Mouse (Mus musculus) lung, embryonic 16.5 days (tissue): Measurements from ENCODE around the gene Usp1. TPM values are rescaled to one million over a fixed set of nuclear protein-coding genes. Genes with fewer than 3 reads are reported as not detected.

Source experiments
- ATAC-seq: fragments of 200-750 bp; cut with Nextera tagmentation; 2 replicates; pipeline ENCODE4 v1.8.0; 2017; ENCODE audit warnings: low read depth, mild to moderate bottlenecking, moderate library complexity
- H3K27ac ChIP-seq: fragments of 300-500 bp; sonication (generic); 2 replicates; pipeline ENCODE4 v1.5.1; 2014; ENCODE audit warnings: mild to moderate bottlenecking, control low read depth, low read length
- H3K27me3 ChIP-seq: fragments of 300-500 bp; sonication (generic); 2 replicates; pipeline ENCODE4 v1.6.1; 2014; ENCODE audit warnings: low read depth, low read length, mixed read lengths; ENCODE audit not compliant: control insufficient read depth, insufficient read depth
- H3K36me3 ChIP-seq: fragments of 300-500 bp; sonication (generic); 2 replicates; pipeline ENCODE4 v1.6.1; 2014; ENCODE audit warnings: low read length; ENCODE audit not compliant: control insufficient read depth, insufficient read depth
- H3K4me1 ChIP-seq: fragments of 300-500 bp; sonication (generic); replicated peaks from 2 replicates; pipeline ENCODE4 v1.6.1; 2014; ENCODE audit warnings: low read length, mixed read lengths; ENCODE audit not compliant: control insufficient read depth, insufficient read depth
- H3K4me2 ChIP-seq: fragments of 300-500 bp; sonication (generic); 2 replicates; pipeline ENCODE4 v1.6.1; 2014; ENCODE audit warnings: low read depth, low read length, control low read depth
- H3K4me3 ChIP-seq: fragments of 300-500 bp; sonication (generic); 2 replicates; pipeline ENCODE4 v1.5.1; 2014; ENCODE audit warnings: mild to moderate bottlenecking, low read length, control low read depth
- H3K9ac ChIP-seq: fragments of 300-500 bp; sonication (generic); 2 replicates; pipeline ENCODE4 v1.6.1; 2014; ENCODE audit warnings: low read length, control low read depth
- H3K9me3 ChIP-seq: fragments of 300-500 bp; sonication (generic); 2 replicates; pipeline ENCODE4 v1.6.1; 2016; ENCODE audit warnings: low read length; ENCODE audit not compliant: control insufficient read depth
- WGBS: fragments of 180-500 bp; shearing (Covaris S2); extraction: QIAGEN DNeasy Blood & Tissue Kit; methylation state at CpG from one replicate; pipeline ENCODE4 v1.1.7; 2014; 5-methylcytosine and 5-hydroxymethylcytosine counted together
- polyA plus RNA-seq: library from polyadenylated mRNA; unstranded; fragments of >200 nt; fragmentation: Nextera tagmentation; extraction: Ambion mirVana; gene quantifications from 2 replicates; pipeline ENCODE4 v1.2.1, GENCODE M21; 2015

Gene Usp1
- polyA plus RNA-seq: 62.1 and 69.4 TPM in 2 replicates

DNA sequence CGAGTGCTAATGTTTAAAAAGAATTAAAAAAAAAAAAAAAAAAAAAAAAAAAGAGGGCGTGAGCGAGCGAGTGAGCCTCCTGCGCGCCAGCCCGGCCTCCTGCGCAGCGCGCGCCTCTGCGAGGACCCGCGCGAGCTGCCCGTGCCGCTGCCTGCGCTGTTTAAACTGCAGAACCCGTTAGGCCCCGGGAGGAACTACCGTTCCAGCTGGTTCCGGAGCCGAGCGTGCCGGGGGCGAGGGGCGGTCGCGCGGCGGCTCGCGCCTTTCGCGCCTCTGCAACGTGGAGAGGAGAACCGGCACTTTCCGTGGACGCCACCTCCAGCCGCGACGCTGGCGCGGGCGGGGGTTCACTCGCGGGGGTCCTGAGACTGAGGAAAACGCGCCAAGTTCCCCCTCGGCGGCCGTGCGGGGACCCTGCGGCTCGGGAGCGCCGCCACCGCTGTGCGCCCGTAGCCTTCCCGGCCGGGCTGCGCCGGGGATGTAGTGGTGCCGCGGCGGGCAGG, at the start of gene Usp1:
Gene Usp1 (plus strand): TSS at position 243 of the 503 bp plus-strand sequence.
- no peaks in the 10 kb centered on the region for H3K9me3 ChIP-seq
- H3K27me3 ChIP-seq: no peaks in the 10 kb centered on the region
- 0 out of 2 replicates have a peak, but pooled peaks cover 3% of the 10 kb centered on the region for H3K36me3 ChIP-seq
- H3K4me3 ChIP-seq: peak within 1 kb of the TSS; percentile 96
- WGBS: under 1% methylated on average over 65 of the region's 67 CpGs
- peak; percentile 51 for ATAC-seq
- H3K9ac ChIP-seq: peak within 1 kb of the TSS; percentile 96
- H3K27ac ChIP-seq: peak within 1 kb of the TSS; percentile 100
- peak within 1 kb of the TSS; percentile 94 for H3K4me2 ChIP-seq
- H3K4me1 ChIP-seq: peaks cover 12% of the 10 kb centered on the region

DNA sequence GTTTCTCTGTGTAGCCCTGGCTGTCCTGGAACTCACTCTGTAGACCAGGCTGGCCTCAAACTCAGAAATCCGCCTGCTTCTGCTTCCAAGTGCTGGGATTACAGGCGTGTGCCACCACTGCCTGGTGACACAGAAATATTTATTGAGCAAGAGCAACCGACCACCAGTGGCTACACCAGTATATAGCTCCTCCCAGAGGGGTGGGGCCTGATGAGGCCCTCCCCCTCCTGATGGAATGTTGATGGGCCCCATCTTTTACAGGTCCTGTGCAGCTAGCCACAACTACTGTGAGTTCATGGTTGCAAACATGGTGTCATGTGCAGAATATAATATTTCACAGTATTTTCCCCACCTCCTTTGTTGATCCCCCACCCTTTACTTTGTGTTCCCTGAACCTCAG, 40.9 kb upstream of the Usp1 start:
- no peaks in the 10 kb centered on the region for H3K9me3 ChIP-seq
- no peak overlapping the region for H3K27ac ChIP-seq
- H3K4me1 ChIP-seq: no peaks in the 10 kb centered on the region
- H3K9ac ChIP-seq: no peak overlapping the region
- H3K36me3 ChIP-seq: no peaks in the 10 kb centered on the region
- H3K27me3 ChIP-seq: no peaks in the 10 kb centered on the region
- no peak for ATAC-seq
- H3K4me2 ChIP-seq: no peak overlapping the region
- 65% methylated on average over 3 of the region's 3 CpGs for WGBS
- no peak overlapping the region for H3K4me3 ChIP-seq

DNA sequence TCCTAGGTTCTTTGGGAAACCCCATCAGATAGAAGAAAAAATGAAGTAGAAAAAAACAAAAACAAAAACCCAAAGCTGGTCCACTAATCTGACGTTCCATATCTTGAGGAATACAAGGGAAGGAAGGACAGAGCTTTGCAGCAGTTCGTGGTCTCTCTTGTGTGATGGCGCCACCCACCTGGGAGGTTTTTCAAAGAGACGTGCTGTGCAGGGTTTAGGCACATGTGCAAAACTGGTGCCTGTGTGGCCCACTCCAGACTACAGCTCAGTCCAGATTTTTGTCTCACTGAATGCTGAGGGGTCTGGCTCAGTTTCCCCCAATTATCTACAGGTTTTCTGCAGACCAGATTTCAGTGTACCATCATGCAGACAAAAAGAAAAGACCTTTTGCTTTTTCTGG, 37.2 kb upstream of the Usp1 start:
- Histone ChIP-seq H3K36me3 (no peaks in the 10 kb centered on the region), H3K4me2 (no peak overlapping the region), H3K9me3 (no peaks in the 10 kb centered on the region), H3K9ac (no peak overlapping the region), H3K4me1 (no peaks in the 10 kb centered on the region), H3K4me3 (no peak overlapping the region), H3K27me3 (no peaks in the 10 kb centered on the region), H3K27ac (no peak overlapping the region)
- 75% methylated on average over 4 of the region's 4 CpGs for WGBS
- no peak for ATAC-seq

DNA sequence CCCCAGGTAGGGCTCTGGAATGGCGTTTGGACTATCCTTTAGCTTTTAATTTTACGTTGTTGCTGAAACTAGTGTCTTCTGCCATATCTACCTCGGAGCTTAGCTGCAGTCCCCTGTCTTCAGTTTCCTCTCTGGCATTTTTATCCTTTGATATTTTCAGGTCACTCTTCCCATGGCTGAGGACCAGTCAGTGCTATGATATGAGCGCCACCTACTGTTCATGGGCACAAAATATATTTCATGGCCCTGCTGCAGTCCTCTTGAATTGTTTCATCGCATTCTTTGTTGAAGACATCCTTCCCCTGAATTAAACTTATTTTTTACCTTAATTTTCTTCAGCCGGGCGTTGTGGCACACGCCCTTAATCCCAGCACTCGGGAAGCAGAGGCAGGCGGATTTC, 36.5 kb upstream of the Usp1 start:
- Histone ChIP-seq H3K9ac (no peak overlapping the region), H3K4me1 (no peaks in the 10 kb centered on the region), H3K27me3 (no peaks in the 10 kb centered on the region), H3K27ac (no peak overlapping the region), H3K4me3 (no peak overlapping the region), H3K9me3 (no peaks in the 10 kb centered on the region), H3K4me2 (no peak overlapping the region), H3K36me3 (no peaks in the 10 kb centered on the region)
- peak; percentile 79; the same call in 1 of the 2 replicates for ATAC-seq
- WGBS: 19% methylated on average over 10 of the region's 10 CpGs

DNA sequence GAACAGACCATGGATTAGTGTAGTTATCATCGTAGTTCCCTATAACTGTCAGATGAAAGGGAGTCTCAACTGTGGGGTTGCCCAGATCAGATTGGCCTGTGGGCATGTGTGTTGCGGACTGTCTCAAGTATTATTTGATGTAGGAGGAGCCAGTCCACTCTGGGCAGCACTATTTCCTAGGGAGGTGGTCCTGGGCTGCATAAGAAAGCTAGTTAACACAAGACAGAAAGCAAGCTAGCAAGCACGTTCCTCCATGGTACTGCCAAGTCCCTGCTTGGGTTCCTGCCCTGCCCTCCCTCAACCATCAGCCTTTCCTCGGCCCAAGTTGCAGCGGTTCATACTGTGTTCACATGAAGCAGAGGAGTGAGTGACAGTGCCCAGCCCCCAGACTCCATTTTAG, 13.4 kb upstream of the Usp1 start:
- Histone ChIP-seq H3K36me3 (no peaks in the 10 kb centered on the region), H3K27ac (no peak overlapping the region), H3K4me2 (no peak overlapping the region), H3K4me3 (no peak overlapping the region), H3K9me3 (no peaks in the 10 kb centered on the region), H3K9ac (no peak overlapping the region), H3K4me1 (no peaks in the 10 kb centered on the region), H3K27me3 (no peaks in the 10 kb centered on the region)
- no peak for ATAC-seq
- 83% methylated on average over 5 of the region's 5 CpGs for WGBS

DNA sequence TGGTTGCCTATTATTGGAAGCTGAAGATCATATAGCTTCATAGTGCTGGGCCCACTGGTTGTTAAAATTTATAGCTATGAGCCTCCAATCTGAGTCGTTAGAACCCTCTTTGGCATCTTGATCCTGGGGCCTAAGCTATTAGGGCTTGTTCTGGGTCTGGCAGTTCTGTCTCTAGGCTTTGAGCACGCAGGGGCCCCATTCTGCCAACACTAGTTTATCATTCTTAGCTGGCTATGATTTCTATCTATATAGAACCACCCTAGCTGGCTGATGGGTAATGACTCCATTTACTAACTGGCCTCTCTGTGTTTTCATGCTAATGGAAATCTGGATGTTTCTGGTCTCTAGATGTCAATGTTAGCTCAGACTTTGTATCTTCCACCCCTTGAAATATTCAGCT, 5.9 kb upstream of the Usp1 start:
- H3K27ac ChIP-seq: no peak overlapping the region
- no peak overlapping the region for H3K4me3 ChIP-seq
- no peak overlapping the region for H3K4me2 ChIP-seq
- 75% methylated on average over 2 of the region's 2 CpGs for WGBS
- H3K4me1 ChIP-seq: peaks cover 4% of the 10 kb centered on the region; the same call in 1 of the 2 replicates
- H3K9ac ChIP-seq: no peak overlapping the region
- no peaks in the 10 kb centered on the region for H3K27me3 ChIP-seq
- no peaks in the 10 kb centered on the region for H3K36me3 ChIP-seq
- no peak for ATAC-seq
- H3K9me3 ChIP-seq: no peaks in the 10 kb centered on the region

DNA sequence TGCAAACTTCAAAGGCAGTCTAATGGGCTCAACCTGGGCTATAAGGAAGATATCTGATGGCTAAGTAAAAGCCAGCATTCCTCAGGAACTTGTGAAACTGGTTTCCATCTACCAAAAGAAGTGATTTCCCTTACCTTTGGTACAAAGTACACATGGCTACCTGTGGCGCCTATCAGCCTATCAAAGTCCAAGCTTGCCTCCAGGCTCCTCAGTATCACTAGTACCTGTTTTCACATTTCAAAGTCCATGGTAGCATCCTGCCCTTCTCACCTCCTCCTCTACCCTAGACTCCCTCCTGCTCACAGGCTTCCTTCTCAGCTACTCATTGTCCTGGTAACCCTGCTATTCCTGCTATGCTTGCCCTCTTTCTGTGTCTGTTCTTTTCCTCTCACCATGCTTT, 5.4 kb upstream of the Usp1 start:
- ATAC-seq: no peak
- 53% methylated on average over 1 of the region's 1 CpGs for WGBS
- Histone ChIP-seq H3K4me2 (no peak overlapping the region), H3K4me1 (peaks cover 4% of the 10 kb centered on the region; the same call in 1 of the 2 replicates), H3K9me3 (no peaks in the 10 kb centered on the region), H3K9ac (no peak overlapping the region), H3K4me3 (no peak overlapping the region), H3K27ac (no peak overlapping the region), H3K27me3 (no peaks in the 10 kb centered on the region), H3K36me3 (no peaks in the 10 kb centered on the region)

DNA sequence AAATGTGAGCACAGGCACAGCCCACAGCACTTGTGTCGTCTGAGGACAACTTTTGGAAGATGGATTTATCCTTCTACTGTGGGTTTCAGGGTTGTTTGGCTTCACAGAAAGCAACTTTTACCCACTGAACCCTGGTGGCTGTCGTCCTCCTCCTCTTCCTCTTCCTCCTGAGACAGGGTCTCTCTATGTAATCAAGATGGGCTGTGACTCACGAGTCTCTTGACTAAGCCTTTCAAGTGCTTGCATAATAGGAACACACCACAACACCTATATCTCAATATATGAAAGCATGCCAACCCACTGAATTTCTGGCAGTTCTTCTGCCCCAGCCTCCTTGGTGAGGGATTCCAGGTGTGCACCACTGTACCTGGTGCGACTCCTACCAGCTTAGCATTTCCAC, 2.7 kb upstream of the Usp1 start:
- WGBS: 80% methylated on average over 4 of the region's 4 CpGs

DNA sequence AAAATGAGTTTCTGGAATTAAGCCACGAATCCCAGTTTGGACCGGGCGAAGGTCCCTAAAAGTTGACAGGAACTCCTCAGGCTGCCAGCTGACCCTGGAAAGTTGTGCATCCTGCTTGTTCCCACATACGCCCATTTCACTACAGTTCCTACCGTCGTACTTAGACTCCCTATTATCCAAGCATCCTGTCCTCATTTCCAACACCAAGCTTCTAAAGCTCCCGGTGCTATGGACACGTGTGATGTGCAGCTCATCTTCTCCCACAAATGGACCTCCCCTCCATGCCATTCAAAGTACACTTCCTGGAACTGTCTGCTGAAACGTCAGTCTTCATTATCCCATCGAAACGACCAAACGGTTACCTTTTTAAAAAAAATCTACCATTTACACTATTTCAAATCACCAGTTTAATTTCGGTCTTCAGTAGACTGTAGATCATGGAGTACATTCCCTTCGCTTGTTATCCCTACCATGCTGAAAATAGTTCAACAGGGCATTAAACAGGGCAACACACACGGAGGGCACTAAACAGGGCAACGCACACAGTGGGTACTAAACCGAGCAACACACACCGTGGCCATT, 1.5 kb upstream of the Usp1 start:
- Histone ChIP-seq H3K4me1 (peaks cover 12% of the 10 kb centered on the region), H3K4me3 (peak overlapping the region; percentile 96), H3K9ac (peak overlapping the region; percentile 92), H3K9me3 (no peaks in the 10 kb centered on the region), H3K36me3 (0 out of 2 replicates have a peak, but pooled peaks cover 3% of the 10 kb centered on the region), H3K27me3 (no peaks in the 10 kb centered on the region), H3K27ac (peak overlapping the region; percentile 98), H3K4me2 (peak overlapping the region; percentile 94)
- WGBS: 7% methylated on average over 18 of the region's 18 CpGs
- no peak for ATAC-seq

More for the DNA sequence above, 2.7 kb upstream of the Usp1 start:
- H3K9ac ChIP-seq: no peak overlapping the region
- H3K9me3 ChIP-seq: no peaks in the 10 kb centered on the region
- H3K4me1 ChIP-seq: peaks cover 10% of the 10 kb centered on the region
- no peak for ATAC-seq
- no peaks in the 10 kb centered on the region for H3K27me3 ChIP-seq
- H3K4me2 ChIP-seq: no peak overlapping the region
- no peaks in the 10 kb centered on the region for H3K36me3 ChIP-seq
- no peak overlapping the region for H3K27ac ChIP-seq
- H3K4me3 ChIP-seq: no peak overlapping the region
